Mouse (Mus musculus): ENCODE results near the gene Mogat2. TPM values are rescaled to one million over a fixed set of nuclear protein-coding genes. Genes with fewer than 3 reads are reported as not detected.

Gene Mogat2
- polyA plus RNA-seq, 1 experiment from 2014 or later, result 1.1 TPM

GRCm38 (mm10) chr7:99227267-99227666 is 11.2 kb downstream of the Mogat2 start:
- no peak overlapping the region for H3K4me3 ChIP-seq (ENCODE audit: low read depth, low read length)
- H3K36me3 ChIP-seq (ENCODE audit: control insufficient read depth, insufficient read depth, low read length), result no peaks in the 10 kb centered on the region
- no peak overlapping the region for H3K9ac ChIP-seq (ENCODE audit: low read depth, low read length)
- H3K27me3 ChIP-seq (ENCODE audit: control insufficient read depth, insufficient read depth, low read depth, low read length), result no peaks in the 10 kb centered on the region
- no peaks in the 10 kb centered on the region for H3K4me1 ChIP-seq (ENCODE audit: control insufficient read depth, insufficient read depth, low read length)
- no peak overlapping the region for H3K4me2 ChIP-seq (ENCODE audit: low read length)
- no peaks in the 10 kb centered on the region for H3K9me3 ChIP-seq (replicated peaks; ENCODE audit: control insufficient read depth, low read length, poor library complexity, severe bottlenecking)
- no peak for ATAC-seq
- WGBS, result 96% methylated on average over 4 of the region's 4 CpGs
- no peak overlapping the region for H3K27ac ChIP-seq (ENCODE audit: low read length)

- H3K27ac ChIP-seq (ENCODE audit: low read length), result no peak overlapping the region
- H3K4me3 ChIP-seq (ENCODE audit: low read depth, low read length), result no peak overlapping the region
- no peak for ATAC-seq
- no peaks in the 10 kb centered on the region for H3K9me3 ChIP-seq (replicated peaks; ENCODE audit: control insufficient read depth, low read length, poor library complexity, severe bottlenecking)
- no peak overlapping the region for H3K4me2 ChIP-seq (ENCODE audit: low read length)
- H3K27me3 ChIP-seq (ENCODE audit: control insufficient read depth, insufficient read depth, low read depth, low read length), result no peaks in the 10 kb centered on the region
- H3K36me3 ChIP-seq (ENCODE audit: control insufficient read depth, insufficient read depth, low read length), result no peaks in the 10 kb centered on the region
- H3K4me1 ChIP-seq (ENCODE audit: control insufficient read depth, insufficient read depth, low read length), result no peaks in the 10 kb centered on the region
- H3K9ac ChIP-seq (ENCODE audit: low read depth, low read length), result no peak overlapping the region
- 94% methylated on average over 10 of the region's 10 CpGs for WGBS
Measured at GRCm38 (mm10) chr7:99226662-99227061, 11.8 kb downstream of the Mogat2 start.

- WGBS, result 75% methylated on average over 6 of the region's 6 CpGs
- H3K9ac ChIP-seq (ENCODE audit: low read depth, low read length), result no peak overlapping the region
- no peak overlapping the region for H3K4me3 ChIP-seq (ENCODE audit: low read depth, low read length)
- no peaks in the 10 kb centered on the region for H3K27me3 ChIP-seq (ENCODE audit: control insufficient read depth, insufficient read depth, low read depth, low read length)
- H3K4me2 ChIP-seq (ENCODE audit: low read length), result no peak overlapping the region
- H3K36me3 ChIP-seq (ENCODE audit: control insufficient read depth, insufficient read depth, low read length), result no peaks in the 10 kb centered on the region
- no peak overlapping the region for H3K27ac ChIP-seq (ENCODE audit: low read length)
- H3K4me1 ChIP-seq (ENCODE audit: control insufficient read depth, insufficient read depth, low read length), result no peaks in the 10 kb centered on the region
- no peaks in the 10 kb centered on the region for H3K9me3 ChIP-seq (replicated peaks; ENCODE audit: control insufficient read depth, low read length, poor library complexity, severe bottlenecking)
- no peak for ATAC-seq
Measured at GRCm38 (mm10) chr7:99225421-99225820, 13.0 kb downstream of the Mogat2 start.

GRCm38 (mm10) chr7:99224648-99225190 is 13.7 kb downstream of the Mogat2 start:
- no peak for ATAC-seq
- H3K4me1 ChIP-seq (ENCODE audit: control insufficient read depth, insufficient read depth, low read length), result no peaks in the 10 kb centered on the region
- H3K4me2 ChIP-seq (ENCODE audit: low read length), result no peak overlapping the region
- H3K27me3 ChIP-seq (ENCODE audit: control insufficient read depth, insufficient read depth, low read depth, low read length), result no peaks in the 10 kb centered on the region
- H3K9me3 ChIP-seq (replicated peaks; ENCODE audit: control insufficient read depth, low read length, poor library complexity, severe bottlenecking), result no peaks in the 10 kb centered on the region
- whole genome bisulfite sequencing, result 50% methylated on average over 1 of the region's 1 CpGs
- no peak overlapping the region for H3K27ac ChIP-seq (ENCODE audit: low read length)
- H3K36me3 ChIP-seq (ENCODE audit: control insufficient read depth, insufficient read depth, low read length), result no peaks in the 10 kb centered on the region
- no peak overlapping the region for H3K9ac ChIP-seq (ENCODE audit: low read depth, low read length)
- H3K4me3 ChIP-seq (ENCODE audit: low read depth, low read length), result no peak overlapping the region

- Histone ChIP-seq H3K27me3 (ENCODE audit: control insufficient read depth, insufficient read depth, low read depth, low read length) (no peaks in the 10 kb centered on the region), H3K27ac (ENCODE audit: low read length) (no peak overlapping the region), H3K9ac (ENCODE audit: low read depth, low read length) (no peak overlapping the region), H3K4me2 (ENCODE audit: low read length) (no peak overlapping the region), H3K4me1 (ENCODE audit: control insufficient read depth, insufficient read depth, low read length) (no peaks in the 10 kb centered on the region), H3K9me3 (replicated peaks; ENCODE audit: control insufficient read depth, low read length, poor library complexity, severe bottlenecking) (no peaks in the 10 kb centered on the region), H3K4me3 (ENCODE audit: low read depth, low read length) (no peak overlapping the region), H3K36me3 (ENCODE audit: control insufficient read depth, insufficient read depth, low read length) (no peaks in the 10 kb centered on the region)
- no peak for ATAC-seq
- WGBS, result 58% methylated on average over 7 of the region's 7 CpGs
Measured at GRCm38 (mm10) chr7:99224225-99224624, 14.2 kb downstream of the Mogat2 start.

- ATAC-seq, result peak; percentile 64
- Histone ChIP-seq H3K9ac (ENCODE audit: low read depth, low read length) (no peak overlapping the region), H3K27ac (ENCODE audit: low read length) (no peak overlapping the region), H3K36me3 (ENCODE audit: control insufficient read depth, insufficient read depth, low read length) (no peaks in the 10 kb centered on the region), H3K4me2 (ENCODE audit: low read length) (no peak overlapping the region), H3K27me3 (ENCODE audit: control insufficient read depth, insufficient read depth, low read depth, low read length) (no peaks in the 10 kb centered on the region), H3K9me3 (replicated peaks; ENCODE audit: control insufficient read depth, low read length, poor library complexity, severe bottlenecking) (no peaks in the 10 kb centered on the region), H3K4me1 (ENCODE audit: control insufficient read depth, insufficient read depth, low read length) (no peaks in the 10 kb centered on the region), H3K4me3 (ENCODE audit: low read depth, low read length) (no peak overlapping the region)
- WGBS, result 62% methylated on average over 3 of the region's 3 CpGs
Measured at GRCm38 (mm10) chr7:99217338-99218074, 20.9 kb downstream of the Mogat2 start.

- H3K4me1 ChIP-seq (ENCODE audit: control insufficient read depth, insufficient read depth, low read length), result no peaks in the 10 kb centered on the region
- 80% methylated on average over 8 of the region's 8 CpGs for WGBS
- no peaks in the 10 kb centered on the region for H3K36me3 ChIP-seq (ENCODE audit: control insufficient read depth, insufficient read depth, low read length)
- no peaks in the 10 kb centered on the region for H3K27me3 ChIP-seq (ENCODE audit: control insufficient read depth, insufficient read depth, low read depth, low read length)
- H3K27ac ChIP-seq (ENCODE audit: low read length), result no peak overlapping the region
- H3K9ac ChIP-seq (ENCODE audit: low read depth, low read length), result no peak overlapping the region
- no peak overlapping the region for H3K4me3 ChIP-seq (ENCODE audit: low read depth, low read length)
- no peak for ATAC-seq
- H3K9me3 ChIP-seq (replicated peaks; ENCODE audit: control insufficient read depth, low read length, poor library complexity, severe bottlenecking), result 0 out of 2 replicates have a peak, but pooled peaks cover 2% of the 10 kb centered on the region
- no peak overlapping the region for H3K4me2 ChIP-seq (ENCODE audit: low read length)
Measured at GRCm38 (mm10) chr7:99215347-99215855, 23.0 kb downstream of the Mogat2 start.

- Histone ChIP-seq H3K27ac (ENCODE audit: low read length) (no peak overlapping the region), H3K9ac (ENCODE audit: low read depth, low read length) (no peak overlapping the region), H3K36me3 (ENCODE audit: control insufficient read depth, insufficient read depth, low read length) (no peaks in the 10 kb centered on the region), H3K4me2 (ENCODE audit: low read length) (no peak overlapping the region), H3K4me3 (ENCODE audit: low read depth, low read length) (no peak overlapping the region), H3K4me1 (ENCODE audit: control insufficient read depth, insufficient read depth, low read length) (no peaks in the 10 kb centered on the region), H3K27me3 (ENCODE audit: control insufficient read depth, insufficient read depth, low read depth, low read length) (no peaks in the 10 kb centered on the region), H3K9me3 (replicated peaks; ENCODE audit: control insufficient read depth, low read length, poor library complexity, severe bottlenecking) (0 out of 2 replicates have a peak, but pooled peaks cover 2% of the 10 kb centered on the region)
- 81% methylated on average over 10 of the region's 10 CpGs for WGBS
- no peak for ATAC-seq
Measured at GRCm38 (mm10) chr7:99214621-99215185, 23.7 kb downstream of the Mogat2 start.

- no peak overlapping the region for H3K4me2 ChIP-seq (ENCODE audit: low read length)
- H3K27me3 ChIP-seq (ENCODE audit: control insufficient read depth, insufficient read depth, low read depth, low read length), result no peaks in the 10 kb centered on the region
- no peak overlapping the region for H3K27ac ChIP-seq (ENCODE audit: low read length)
- ATAC-seq, result no peak
- H3K36me3 ChIP-seq (ENCODE audit: control insufficient read depth, insufficient read depth, low read length), result no peaks in the 10 kb centered on the region
- no peak overlapping the region for H3K4me3 ChIP-seq (ENCODE audit: low read depth, low read length)
- 0 out of 2 replicates have a peak, but pooled peaks cover 2% of the 10 kb centered on the region for H3K9me3 ChIP-seq (replicated peaks; ENCODE audit: control insufficient read depth, low read length, poor library complexity, severe bottlenecking)
- H3K4me1 ChIP-seq (ENCODE audit: control insufficient read depth, insufficient read depth, low read length), result no peaks in the 10 kb centered on the region
- WGBS, result 81% methylated on average over 2 of the region's 2 CpGs
- no peak overlapping the region for H3K9ac ChIP-seq (ENCODE audit: low read depth, low read length)
Measured at GRCm38 (mm10) chr7:99213686-99214085, 24.7 kb downstream of the Mogat2 start.

Measured in midbrain, embryonic 16.5 days (tissue).